Mouse (Mus musculus) ES-Bruce4 (cell line): ENCODE measurements around the gene Ccnj.

Source experiments
- CTCF ChIP-seq: IDR thresholded peaks from one replicate; pipeline ENCODE4 v1.8.1; 2011; ENCODE audit warnings: low read depth, low read length
- POLR2A ChIP-seq: IDR thresholded peaks from one replicate; pipeline ENCODE4 v1.8.1; 2011; ENCODE audit warnings: low read length; ENCODE audit not compliant: insufficient read depth

DNA sequence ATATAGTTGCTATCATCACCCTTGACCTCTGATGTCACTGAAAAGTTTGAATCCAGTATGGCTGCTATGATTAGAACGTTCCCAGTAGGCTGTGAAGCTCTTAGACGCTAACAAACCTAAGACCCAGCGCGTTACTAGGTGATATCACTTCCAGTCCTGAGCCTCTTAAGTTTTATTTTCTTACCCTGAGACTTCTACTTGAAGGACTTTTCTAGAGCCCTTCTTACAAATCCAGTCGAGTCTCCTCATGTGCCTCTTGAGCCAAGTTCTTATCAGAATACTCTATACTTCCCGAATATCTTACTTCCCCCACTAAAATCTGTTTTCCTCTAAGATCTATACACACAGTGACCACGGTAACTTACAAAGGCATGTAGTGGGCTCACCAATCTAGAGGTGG is 7.1 kb downstream of the Ccnj start:
- TF ChIP-seq POLR2A (no peak), CTCF (no peak)
